Mouse (Mus musculus) MEL (cell line): ENCODE measurements around the gene Itga9. TPM values are rescaled to one million over a fixed set of nuclear protein-coding genes. Genes with fewer than 3 reads are reported as not detected.

Experiments
- DNase-seq: peaks from one replicate; pipeline ENCODE4 v3.0.0; 2011; ENCODE audit warnings: low read depth, low spot score
- H3K27ac ChIP-seq: 2 replicates; pipeline ENCODE4 v1.5.1; 2012; ENCODE audit warnings: low read depth, mild to moderate bottlenecking, control low read depth, low read length, moderate library complexity; ENCODE audit not compliant: control insufficient read depth
- H3K27me3 ChIP-seq, 2 experiments: fragments of 150-350 bp in 1 of 2; sonication (generic) in 1 of 2; 2 replicates each; pipeline ENCODE4 v1.6.1; 2012; ENCODE audit warnings: low read length in 2 of 2, mild to moderate bottlenecking in 2 of 2, improper control_type of control experiment in 1 of 2, moderate library complexity in 1 of 2; ENCODE audit not compliant: insufficient read depth in 2 of 2, control insufficient read depth in 1 of 2
- H3K36me3 ChIP-seq, 2 experiments: 2 replicates each; pipeline ENCODE4 v1.6.1; 2012 to 2014; ENCODE audit warnings: low read length in 2 of 2, improper control_type of control experiment in 1 of 2, inconsistent platforms in 1 of 2, mild to moderate bottlenecking in 1 of 2; ENCODE audit not compliant: insufficient read depth in 2 of 2, control insufficient read depth in 1 of 2
- H3K4me1 ChIP-seq, 2 experiments: fragments of 150-350 bp in 1 of 2; sonication (generic) in 1 of 2; 2 replicates each; pipeline ENCODE4 v1.6.1; 2012; ENCODE audit warnings: low read length in 2 of 2, improper control_type of control experiment in 1 of 2, mild to moderate bottlenecking in 1 of 2; ENCODE audit not compliant: insufficient read depth in 2 of 2, control insufficient read depth in 1 of 2
- H3K4me3 ChIP-seq, 2 experiments: fragments of 150-350 bp in 1 of 2; sonication (generic) in 1 of 2; 2 replicates each; pipeline ENCODE4 v1.5.1; 2012; ENCODE audit warnings: low read depth in 2 of 2, low read length in 2 of 2, mild to moderate bottlenecking in 2 of 2, moderate library complexity in 2 of 2, control low read depth in 1 of 2, improper control_type of control experiment in 1 of 2; ENCODE audit not compliant: control insufficient read depth in 1 of 2, insufficient read depth in 1 of 2
- H3K79me2 ChIP-seq: 2 replicates; pipeline ENCODE4 v1.6.1; 2012; ENCODE audit warnings: mild to moderate bottlenecking, low read length, moderate library complexity; ENCODE audit not compliant: control insufficient read depth, poor library complexity, insufficient read depth
- H3K9ac ChIP-seq: 2 replicates; pipeline ENCODE4 v1.6.1; 2012; ENCODE audit warnings: low read depth, mild to moderate bottlenecking, control low read depth, low read length, moderate library complexity; ENCODE audit not compliant: control insufficient read depth, poor library complexity, severe bottlenecking
- H3K9me3 ChIP-seq: fragments of 150-350 bp; sonication (generic); replicated peaks from 2 replicates; pipeline ENCODE4 v1.6.1; 2012; ENCODE audit warnings: mild to moderate bottlenecking, low read length, improper control_type of control experiment, moderate library complexity; ENCODE audit not compliant: insufficient read depth
- CHD1 ChIP-seq: IDR thresholded peaks from 2 replicates; pipeline ENCODE4 v1.6.1; 2012; ENCODE audit warnings: low read depth, mild to moderate bottlenecking, inconsistent platforms, low read length, improper control_type of control experiment
- CHD2 ChIP-seq: IDR thresholded peaks from 2 replicates; pipeline ENCODE4 v1.6.1; 2011; ENCODE audit warnings: low read length, improper control_type of control experiment
- CTCF ChIP-seq, 3 experiments: IDR thresholded peaks in 2 of 3; conservative IDR thresholded peaks in 1 of 3; 2 replicates each; pipeline ENCODE4 v1.5.1; 2011 to 2012; ENCODE audit warnings: low read length in 3 of 3, low read depth in 2 of 3, mild to moderate bottlenecking in 2 of 3, improper control_type of control experiment in 1 of 3, inconsistent platforms in 1 of 3, mixed read lengths in 1 of 3, moderate library complexity in 1 of 3; ENCODE audit not compliant: control insufficient read depth in 1 of 3, insufficient read depth in 1 of 3, poor library complexity in 1 of 3, severe bottlenecking in 1 of 3
- E2F4 ChIP-seq: IDR thresholded peaks from 2 replicates; pipeline ENCODE4 v1.6.1; 2011; ENCODE audit warnings: low read depth, low read length, improper control_type of control experiment, borderline replicate concordance
- EP300 ChIP-seq, 2 experiments: IDR thresholded peaks; 2 replicates each; pipeline ENCODE4 v1.6.1; 2011; ENCODE audit warnings: improper control_type of control experiment in 2 of 2, low read length in 2 of 2, low read depth in 1 of 2, mild to moderate bottlenecking in 1 of 2
- ETS1 ChIP-seq: IDR thresholded peaks from 2 replicates; pipeline ENCODE4 v1.6.1; 2012; ENCODE audit warnings: low read depth, mild to moderate bottlenecking, inconsistent platforms, low read length, improper control_type of control experiment, moderate library complexity
- GABPA ChIP-seq: IDR thresholded peaks from 2 replicates; pipeline ENCODE4 v1.6.1; 2012; ENCODE audit warnings: low read depth, mild to moderate bottlenecking, inconsistent platforms, low read length, improper control_type of control experiment, moderate library complexity
- GATA1 ChIP-seq: IDR thresholded peaks from 2 replicates; pipeline ENCODE4 v1.6.1; 2011; ENCODE audit warnings: low read depth, low read length, improper control_type of control experiment
- MAFK ChIP-seq: IDR thresholded peaks from 2 replicates; pipeline ENCODE4 v1.6.1; 2011; ENCODE audit warnings: low read depth, mild to moderate bottlenecking, low read length, improper control_type of control experiment, borderline replicate concordance
- MAZ ChIP-seq: IDR thresholded peaks from 2 replicates; pipeline ENCODE4 v1.6.1; 2012; ENCODE audit warnings: low read depth, mild to moderate bottlenecking, inconsistent platforms, low read length, improper control_type of control experiment
- MEF2A ChIP-seq: IDR thresholded peaks from 2 replicates; pipeline ENCODE4 v1.6.1; 2014; ENCODE audit warnings: low read depth, mild to moderate bottlenecking, inconsistent platforms, low read length, improper control_type of control experiment; ENCODE audit not compliant: poor library complexity, insufficient replicate concordance, severe bottlenecking; ENCODE audit errors: extremely low read depth
- MYB ChIP-seq: IDR thresholded peaks from 2 replicates; pipeline ENCODE4 v1.6.1; 2011; ENCODE audit warnings: mild to moderate bottlenecking, low read depth, low read length, improper control_type of control experiment
- MYC ChIP-seq: IDR thresholded peaks from 2 replicates; pipeline ENCODE4 v1.6.1; 2011; ENCODE audit warnings: low read depth, mild to moderate bottlenecking, low read length, improper control_type of control experiment, moderate library complexity
- POLR2A ChIP-seq, 2 experiments: IDR thresholded peaks; 2 replicates each; pipeline ENCODE4 v1.6.1; 2011 to 2012; ENCODE audit warnings: low read length in 2 of 2, mild to moderate bottlenecking in 2 of 2, control low read depth in 1 of 2, improper control_type of control experiment in 1 of 2, low read depth in 1 of 2, moderate library complexity in 1 of 2; ENCODE audit not compliant: control insufficient read depth in 1 of 2, insufficient read depth in 1 of 2, poor library complexity in 1 of 2
- POLR2AphosphoS2 ChIP-seq: IDR thresholded peaks from 2 replicates; pipeline ENCODE4 v1.6.1; 2011; ENCODE audit warnings: low read length, improper control_type of control experiment
- SIN3A ChIP-seq: IDR thresholded peaks from 2 replicates; pipeline ENCODE4 v1.6.1; 2012; ENCODE audit warnings: low read length, improper control_type of control experiment, inconsistent platforms
- TAL1 ChIP-seq: IDR thresholded peaks from 2 replicates; pipeline ENCODE4 v1.6.1; 2012; ENCODE audit warnings: mild to moderate bottlenecking, inconsistent platforms, low read length, moderate library complexity, mixed read lengths
- TBP ChIP-seq: IDR thresholded peaks from 2 replicates; pipeline ENCODE4 v1.8.0; 2011; ENCODE audit warnings: low read depth, low read length, improper control_type of control experiment
- TCF12 ChIP-seq: IDR thresholded peaks from 2 replicates; pipeline ENCODE4 v1.6.1; 2014; ENCODE audit warnings: low read depth, mild to moderate bottlenecking, inconsistent platforms, low read length, improper control_type of control experiment, moderate library complexity
- UBTF ChIP-seq: IDR thresholded peaks from 2 replicates; pipeline ENCODE4 v1.6.1; 2012; ENCODE audit warnings: low read depth, mild to moderate bottlenecking, inconsistent platforms, low read length, improper control_type of control experiment, moderate library complexity, borderline replicate concordance; ENCODE audit not compliant: insufficient read depth
- ZNF384 ChIP-seq: IDR thresholded peaks from 2 replicates; pipeline ENCODE4 v1.6.1; 2012; ENCODE audit warnings: low read depth, mild to moderate bottlenecking, inconsistent platforms, low read length, improper control_type of control experiment
- polyA plus RNA-seq, 2 experiments: library from polyadenylated mRNA; stranded (reverse) in 1 of 2; unstranded in 1 of 2; fragments of >175 nt in 1 of 2; fragments of >200 nt in 1 of 2; gene quantifications; 2 replicates each; pipeline versions ENCODE4 v1.2.1 to v1.2.4; 2012; ENCODE audit warnings: low replicate concordance in 2 of 2, low read depth in 1 of 2; ENCODE audit not compliant: insufficient read length in 2 of 2, insufficient read depth in 1 of 2, missing spikeins in 1 of 2
- total RNA-seq: library from RNA; depleted of rRNA; stranded (reverse); fragments of 300-350 nt; gene quantifications from 2 replicates; pipeline ENCODE4 v1.2.3, GENCODE M21; 2012

Itga9 gene
- total and polyA plus RNA-seq, 3 experiments, result 0.19 to 0.21 TPM; not detected in 1

- TF ChIP-seq MAFK (no peak), GABPA (no peak), TBP (no peak), CTCF (IDR thresholded peaks at IDR 0.05 in 2 of 3, conservative IDR thresholded peaks at IDR 0.05 in 1 of 3; ENCODE audit: control insufficient read depth in 1 of 3, insufficient read depth in 1 of 3, low read depth in 2 of 3, low read length in 3 of 3, poor library complexity in 1 of 3, severe bottlenecking in 1 of 3) (no peak)
- Histone ChIP-seq H3K27ac (no peak overlapping the region), H3K9me3 (no peaks in the 10 kb centered on the region), H3K27me3 (no peaks in the 10 kb centered on the region), H3K36me3 (no peaks in the 10 kb centered on the region), H3K9ac (no peak overlapping the region), H3K79me2 (no peaks in the 10 kb centered on the region), H3K4me1 (no peaks in the 10 kb centered on the region), H3K4me3 (no peak overlapping the region)
- no peak for DNase-seq
Observed at GRCm38 (mm10) chr9:118813492-118813891, 207.0 kb downstream of the Itga9 start.

- H3K9me3 ChIP-seq, result no peaks in the 10 kb centered on the region
- no peak overlapping the region for H3K9ac ChIP-seq
- no peaks in the 10 kb centered on the region for H3K36me3 ChIP-seq
- no peaks in the 10 kb centered on the region for H3K79me2 ChIP-seq
- H3K4me1 ChIP-seq, result no peaks in the 10 kb centered on the region
- no peaks in the 10 kb centered on the region for H3K27me3 ChIP-seq
- no peak overlapping the region for H3K27ac ChIP-seq
- H3K4me3 ChIP-seq, result no peak overlapping the region
- TF ChIP-seq MYB (no peak), MYC (no peak), EP300 (IDR thresholded peaks at IDR 0.05; ENCODE audit: low read depth in 1 of 2, low read length in 2 of 2) (no peak), E2F4 (no peak), MAFK (no peak), POLR2AphosphoS2 (no peak), SIN3A (no peak), CHD1 (no peak), MAZ (no peak), GATA1 (no peak), POLR2A (IDR thresholded peaks at IDR 0.05; ENCODE audit: control insufficient read depth in 1 of 2, insufficient read depth in 1 of 2, low read depth in 1 of 2, low read length in 2 of 2, poor library complexity in 1 of 2) (no peak), ETS1 (no peak), TCF12 (no peak), TAL1 (no peak)
- no peak for DNase-seq
Observed at GRCm38 (mm10) chr9:118814056-118814455, 207.6 kb downstream of the Itga9 start.

- no peak for TF ChIP-seq UBTF
- no peak for TF ChIP-seq MEF2A
- no peak for TF ChIP-seq CHD2
- TF ChIP-seq ZNF384, result no peak
- DNase-seq, result no peak
- Histone ChIP-seq H3K27me3 (no peaks in the 10 kb centered on the region), H3K4me1 (no peaks in the 10 kb centered on the region), H3K4me3 (no peak overlapping the region), H3K36me3 (no peaks in the 10 kb centered on the region), H3K27ac (no peak overlapping the region), H3K9ac (no peak overlapping the region), H3K79me2 (no peaks in the 10 kb centered on the region), H3K9me3 (no peaks in the 10 kb centered on the region)
Observed at GRCm38 (mm10) chr9:118814461-118814860, 208.0 kb downstream of the Itga9 start.
